ENCODE assay signal across 21 mouse cellular contexts in the genomic region with DNA sequence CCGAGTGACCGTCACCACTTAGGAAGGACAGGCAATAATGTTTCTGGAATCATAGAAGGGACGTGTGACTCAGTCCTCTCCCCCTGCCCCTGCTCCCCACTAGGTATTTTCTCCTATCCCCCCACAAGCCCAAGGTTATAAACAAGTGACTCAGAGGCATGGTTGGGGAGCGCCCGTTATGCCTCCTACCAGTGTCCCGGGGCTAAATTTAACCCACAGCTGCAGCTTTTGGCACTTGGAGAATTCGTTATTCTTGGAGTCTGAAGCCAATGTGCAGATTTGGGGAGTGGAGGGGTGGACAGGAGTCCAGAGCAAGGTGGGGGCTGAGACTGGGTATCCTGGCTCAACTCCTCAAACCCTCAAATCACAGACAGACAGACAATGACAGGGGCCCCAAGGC. TPM values are rescaled to one million over a fixed set of nuclear protein-coding genes. Genes with fewer than 3 reads are reported as not detected.
DNase-seq lines count a peak whose midpoint lies in the region; TF ChIP-seq lines count a peak whose summit lies in the region.
"Had no signal": no experiment of that assay in that cellular context is flagged by ENCODE, and none has a peak within 500 bp of the region (broad histone marks: within the 10 kb centered on the region; RNA-seq: fewer than 3 reads in every experiment).

No protein-coding gene starts in this region.

- no peak for TF ChIP-seq CTCF in gastrocnemius, adult 2 months (IDR thresholded peaks at IDR 0.05)
- no peak for TF ChIP-seq CTCF in left cerebral cortex, adult 2 months (IDR thresholded peaks at IDR 0.05)
- TF ChIP-seq CTCF in cortical plate, adult 2 months (IDR thresholded peaks at IDR 0.05; ENCODE audit: extremely low read depth, insufficient read depth, low read length) = no peak

- no peak for TF ChIP-seq POLR2A in cortical plate, adult 2 months (IDR thresholded peaks at IDR 0.05; ENCODE audit: extremely low read depth, insufficient read depth, low read length)
- no peak for TF ChIP-seq POLR2A in myocyte (IDR thresholded peaks at IDR 0.05; ENCODE audit: insufficient read length, low read depth)

- intact Hi-C loops in gastrocnemius, adult 2 months (cut with DNase I) = no loop called here
- intact Hi-C loops in left cerebral cortex, adult 2 months (cut with DNase I) = loop anchor here (2.0 kb wide), 1 partner anchor 16 kb away; no protein-coding TSS in a partner anchor
- intact Hi-C loops in left cerebral cortex, postnatal 4 days (cut with DNase I) = no loop called here

- peaks cover 9% of the 10 kb centered on the region for H3K79me2 ChIP-seq in myocyte (ENCODE audit: control insufficient read depth, insufficient read depth)

- H3K27ac ChIP-seq in gastrocnemius, adult 2 months = peak overlapping the region; percentile 96
- H3K27ac ChIP-seq in left cerebral cortex, adult 2 months = peak overlapping the region; percentile 87
- H3K27ac ChIP-seq in cortical plate, adult 2 months (ENCODE audit: insufficient read depth, low read length) = peak overlapping the region; percentile 83; the same call in 1 of the 2 replicates
- H3K27ac ChIP-seq: forebrain, embryonic 10.5 days; hindbrain, embryonic 10.5 days; kidney, embryonic 15.5 days; liver, embryonic 12.5 days; lung, embryonic 15.5 days had no signal

- no peak overlapping the region for H3ac ChIP-seq in myocyte (ENCODE audit: control insufficient read depth, insufficient read length)

- no peaks in the 10 kb centered on the region for H3K36me3 ChIP-seq in myocyte (ENCODE audit: control insufficient read depth, insufficient read depth)
- H3K36me3 ChIP-seq: forebrain, embryonic 10.5 days; hindbrain, embryonic 10.5 days; kidney, embryonic 15.5 days; liver, embryonic 12.5 days; lung, embryonic 15.5 days had no signal

- H3K4me2 ChIP-seq in myocyte (ENCODE audit: low read depth) = peak overlapping the region; percentile 76
- H3K4me2 ChIP-seq: kidney, embryonic 15.5 days; liver, embryonic 12.5 days; lung, embryonic 15.5 days had no signal

- H3K4me3 ChIP-seq in gastrocnemius, adult 2 months = peak overlapping the region; percentile 70; the same call in 1 of the 2 replicates
- no peak overlapping the region for H3K4me3 ChIP-seq in left cerebral cortex, adult 2 months
- no peak overlapping the region for H3K4me3 ChIP-seq in cortical plate, adult 2 months (ENCODE audit: insufficient read depth, low read length)
- H3K4me3 ChIP-seq in myocyte = no peak overlapping the region
- H3K4me3 ChIP-seq: forebrain, embryonic 10.5 days; hindbrain, embryonic 10.5 days; kidney, embryonic 15.5 days; liver, embryonic 12.5 days; lung, embryonic 15.5 days had no signal

- DNase-seq in gastrocnemius, adult 2 months = peak; percentile 68
- DNase-seq in gastrocnemius, postnatal 4 days (ENCODE audit: low spot score in 2 of 2) = no peak
- peak in 1 of 2 experiments; percentile 51 for DNase-seq in left cerebral cortex, adult 2 months (ENCODE audit: extremely low spot score in 1 of 2, low spot score in 2 of 2)
- DNase-seq in left cerebral cortex, postnatal 4 days = no peak
- DNase-seq in c-Kit-positive CD71-positive TER-119-positive erythroid progenitor cells, embryonic 14.5 days (ENCODE audit: low spot score) = no peak
- DNase-seq: cerebellum, adult 2 months; gastrocnemius, postnatal 10 days; midbrain, embryonic 14.5 days; thymus, adult 2 months had no signal

- peaks cover 15% of the 10 kb centered on the region for H3K4me1 ChIP-seq in cortical plate, adult 2 months (ENCODE audit: control insufficient read depth, insufficient read depth, low read length)

- H3K27me3 ChIP-seq in myocyte (ENCODE audit: control insufficient read depth, insufficient read depth, insufficient read length) = no peaks in the 10 kb centered on the region

TF ChIP-seq in myocyte, 11 proteins besides CTCF, POLR2A, EP300 and RAD21:
- TF ChIP-seq TCF12 (IDR thresholded peaks at IDR 0.05; ENCODE audit: insufficient read depth, poor library complexity, severe bottlenecking) (peak; percentile 61), USF1 (IDR thresholded peaks at IDR 0.05; ENCODE audit: low read depth) (no peak), MYOD1 (IDR thresholded peaks at IDR 0.05; ENCODE audit: control insufficient read depth in 1 of 3, insufficient read length in 2 of 3, low read depth in 2 of 3) (peak in 1 of 3 experiments; percentile 69), MYOG (IDR thresholded peaks at IDR 0.05; ENCODE audit: control insufficient read depth in 1 of 3, insufficient read depth in 1 of 3, insufficient read length in 2 of 3, low read depth in 2 of 3) (peak in 2 of 3 experiments; percentile 17 to 72)

RNA-seq across cellular contexts. Expression of a gene that starts 0.9 kb away (rescaled TPM):
- total RNA-seq in gastrocnemius, adult 2 months (2021) = 100 to 1,000 TPM; 103 to 120 TPM
- total RNA-seq in gastrocnemius, postnatal 4 days (2021) = 100 to 1,000 TPM; 143 TPM
- total RNA-seq in left cerebral cortex, adult 2 months (2021) = 10 to 100 TPM in 1 of 2 experiments, 1 to 10 TPM in 1; 7.3 to 10.5 TPM
- total RNA-seq in left cerebral cortex, postnatal 4 days (2021) = 1 to 10 TPM; 1.3 TPM
- polyA plus RNA-seq in cortical plate, adult 2 months (2012; rRNA removed) = 6.6 and 8.7 TPM in 2 replicates
- 70.4 TPM for polyA plus RNA-seq in myocyte (2012; fragmentation: generic; extraction: Trizol)
- total RNA-seq: megakaryocyte progenitor cell, adult 5-6 weeks; MEL had no signal
- polyA plus RNA-seq: CD4-positive, CD25-positive, alpha-beta regulatory T cell, adult 4 months; small intestine, adult 2 months had no signal

RNA-seq across cellular contexts. Expression of a gene that starts 15.8 kb away (rescaled TPM):
- total RNA-seq in gastrocnemius, adult 2 months (2021) = 100 to 1,000 TPM; 151 to 153 TPM
- total RNA-seq in gastrocnemius, postnatal 4 days (2021) = 100 to 1,000 TPM; 164 to 169 TPM
- 10 to 100 TPM; 20.0 to 21.3 TPM for total RNA-seq in left cerebral cortex, adult 2 months (2021)
- total RNA-seq in left cerebral cortex, postnatal 4 days (2021) = under 1 TPM in 1 of 2 experiments, not detected in 1; 0.93 TPM
- polyA plus RNA-seq in cortical plate, adult 2 months (2012; rRNA removed) = 21.2 and 22.4 TPM in 2 replicates
- 1.9 TPM for polyA plus RNA-seq in myocyte (2012; fragmentation: generic; extraction: Trizol)
- total RNA-seq: common myeloid progenitor, adult 5-6 weeks; megakaryocyte progenitor cell, adult 5-6 weeks; MEL had no signal
- polyA plus RNA-seq: CD4-positive, CD25-positive, alpha-beta regulatory T cell, adult 4 months; forebrain, embryonic 10.5 days; hindbrain, embryonic 10.5 days; liver, embryonic 12.5 days had no signal

RNA-seq across cellular contexts. Expression of a gene that starts 17.4 kb away (rescaled TPM):
- total RNA-seq in gastrocnemius, adult 2 months (2021) = 100 to 1,000 TPM; 127 to 157 TPM
- total RNA-seq in gastrocnemius, postnatal 4 days (2021) = 10 to 100 TPM; 88.6 to 91.6 TPM
- total RNA-seq in left cerebral cortex, adult 2 months (2021) = 100 to 1,000 TPM; 119 to 133 TPM
- total RNA-seq in left cerebral cortex, postnatal 4 days (2021) = 10 to 100 TPM; 87.2 to 91.9 TPM
- 97.8 and 115 TPM in 2 replicates for polyA plus RNA-seq in cortical plate, adult 2 months (2012; rRNA removed)
- polyA plus RNA-seq in myocyte (2012; fragmentation: generic; extraction: Trizol) = 47.0 TPM

RNA-seq across cellular contexts. Expression of a gene that starts 57.5 kb away (rescaled TPM):
- 10 to 100 TPM; 41.3 to 42.6 TPM for total RNA-seq in gastrocnemius, adult 2 months (2021)
- 100 to 1,000 TPM in 1 of 2 experiments, 10 to 100 TPM in 1; 75.2 to 104 TPM for total RNA-seq in gastrocnemius, postnatal 4 days (2021)
- total RNA-seq in left cerebral cortex, adult 2 months (2021) = 100 to 1,000 TPM; 125 to 130 TPM
- 100 to 1,000 TPM; 145 to 152 TPM for total RNA-seq in left cerebral cortex, postnatal 4 days (2021)
- 127 and 133 TPM in 2 replicates for polyA plus RNA-seq in cortical plate, adult 2 months (2012; rRNA removed)
- 9.0 TPM for polyA plus RNA-seq in myocyte (2012; fragmentation: generic; extraction: Trizol)

Comparison
In these comparisons a context has a peak if more than half of its experiments do, and no peak if none do; other contexts are left out.
1. RNA of a gene that starts 15.8 kb away (total RNA-seq): 164 to 169 TPM in gastrocnemius, postnatal 4 days, 151 to 153 TPM in gastrocnemius, adult 2 months and 20.0 to 21.3 TPM in left cerebral cortex, adult 2 months; 0.93 TPM in left cerebral cortex, postnatal 4 days; every median in the first group is over 10 times any median in the second.
2. RNA of a gene that starts 0.9 kb away (total RNA-seq): 143 TPM in gastrocnemius, postnatal 4 days and 103 to 120 TPM in gastrocnemius, adult 2 months; 7.3 to 10.5 TPM in left cerebral cortex, adult 2 months and 1.3 TPM in left cerebral cortex, postnatal 4 days; every median in the first group is over 4 times any median in the second.
3. Peak in every context shown above with its lines, with median percentiles within 50 percentile points of each other: H3K27ac ChIP-seq.